Mouse (Mus musculus) G1E (cell line): ENCODE data around the gene Cep162. TPM values are rescaled to one million over a fixed set of nuclear protein-coding genes. Genes with fewer than 3 reads are reported as not detected.

ENCODE experiments used
- ATAC-seq: 2 replicates; pipeline ENCODE4 v1.8.0; 2016; ENCODE audit warnings: mild to moderate bottlenecking; ENCODE audit not compliant: insufficient number of reproducible peaks, poor library complexity, low FRiP score, severe bottlenecking; ENCODE audit errors: extremely low read depth
- DNase-seq: peaks from one replicate; pipeline ENCODE4 v3.0.0; 2012; ENCODE audit warnings: low spot score
- H3K27me3 ChIP-seq: 2 replicates; pipeline ENCODE4 v1.6.1; 2012; ENCODE audit warnings: mild to moderate bottlenecking, low read length, inconsistent platforms; ENCODE audit not compliant: insufficient read depth
- H3K36me3 ChIP-seq: replicated peaks from 2 replicates; pipeline ENCODE3; 2012; ENCODE audit warnings: mild to moderate bottlenecking, inconsistent platforms
- H3K4me1 ChIP-seq: 2 replicates; pipeline ENCODE4 v1.6.1; 2012; ENCODE audit warnings: low read depth, low read length, inconsistent platforms, mixed read lengths; ENCODE audit not compliant: insufficient read depth
- H3K4me3 ChIP-seq: 2 replicates; pipeline ENCODE4 v1.5.1; 2012; ENCODE audit warnings: low read depth, mild to moderate bottlenecking, inconsistent platforms, low read length, moderate library complexity, mixed read lengths
- H3K9me3 ChIP-seq: replicated peaks from 2 replicates; pipeline ENCODE4 v1.6.1; 2012; ENCODE audit warnings: inconsistent platforms
- CTCF ChIP-seq: IDR thresholded peaks from 2 replicates; pipeline ENCODE4 v1.5.1; 2012; ENCODE audit warnings: low read depth, low read length, inconsistent platforms, mixed read lengths
- GATA1 ChIP-seq: IDR thresholded peaks from 2 replicates; pipeline ENCODE4 v1.6.1; 2012; ENCODE audit warnings: borderline replicate concordance, low read length, inconsistent platforms, mixed read lengths
- GATA2 ChIP-seq: IDR thresholded peaks from 2 replicates; pipeline ENCODE4 v1.6.1; 2012; ENCODE audit warnings: low read depth, low read length, inconsistent platforms, borderline replicate concordance
- POLR2AphosphoS5 ChIP-seq: IDR thresholded peaks from 2 replicates; pipeline ENCODE4 v1.6.1; 2012; ENCODE audit warnings: low read depth, low read length, inconsistent platforms; ENCODE audit not compliant: insufficient replicate concordance
- TAL1 ChIP-seq: conservative IDR thresholded peaks from 2 replicates; pipeline ENCODE4 v1.6.1; 2012; ENCODE audit warnings: low read depth, low read length, inconsistent platforms, mixed read lengths
- polyA plus RNA-seq: library from polyadenylated mRNA; stranded (reverse); fragments of >175 nt; gene quantifications from 2 replicates; pipeline ENCODE4 v1.2.3, GENCODE M21; 2012
- total RNA-seq, 2 experiments: library from RNA; stranded (forward) in 1 of 2; stranded (reverse) in 1 of 2; fragments of 200-1000 nt in 1 of 2; fragments of >200 nt in 1 of 2; fragmentation: Nextera tagmentation in 1 of 2; gene quantifications; 2 replicates each; pipeline ENCODE4 v1.2.3; 2014 to 2017

Cep162 gene
- total and polyA plus RNA-seq, 3 experiments = 1.4 to 18.8 (median 17.5) TPM

- Histone ChIP-seq H3K27me3 (no peaks in the 10 kb centered on the region), H3K4me1 (no peaks in the 10 kb centered on the region), H3K36me3 (peaks cover 61% of the 10 kb centered on the region), H3K9me3 (no peaks in the 10 kb centered on the region), H3K4me3 (no peak overlapping the region)
- no peak for TF ChIP-seq GATA2
- TF ChIP-seq CTCF = no peak
- TF ChIP-seq POLR2AphosphoS5 = no peak
- TF ChIP-seq TAL1 = no peak
- TF ChIP-seq GATA1 = no peak
- DNase-seq = no peak
- ATAC-seq = no peak
Observed at GRCm38 (mm10) chr9:87198036-87198435, 57.3 kb downstream of the Cep162 start.

- TF ChIP-seq POLR2AphosphoS5 = no peak
- TF ChIP-seq CTCF = no peak
- no peak for TF ChIP-seq TAL1
- TF ChIP-seq GATA2 = no peak
- H3K4me1 ChIP-seq = no peaks in the 10 kb centered on the region
- DNase-seq = no peak
- no peak for ATAC-seq
- H3K27me3 ChIP-seq = no peaks in the 10 kb centered on the region
- no peak overlapping the region for H3K4me3 ChIP-seq
- peaks cover 4% of the 10 kb centered on the region for H3K9me3 ChIP-seq
- peaks cover 62% of the 10 kb centered on the region for H3K36me3 ChIP-seq
Observed at GRCm38 (mm10) chr9:87197277-87197676, 58.1 kb downstream of the Cep162 start.

- ATAC-seq = no peak
- H3K4me3 ChIP-seq = no peak overlapping the region
- peaks cover 23% of the 10 kb centered on the region for H3K9me3 ChIP-seq
- no peaks in the 10 kb centered on the region for H3K27me3 ChIP-seq
- no peak for DNase-seq
- no peaks in the 10 kb centered on the region for H3K4me1 ChIP-seq
- TF ChIP-seq GATA1 (no peak), CTCF (no peak), POLR2AphosphoS5 (no peak), GATA2 (no peak), TAL1 (no peak)
- peaks cover 55% of the 10 kb centered on the region for H3K36me3 ChIP-seq
Observed at GRCm38 (mm10) chr9:87193721-87194120, 61.6 kb downstream of the Cep162 start.

GRCm38 (mm10) chr9:87187336-87187735, 68.0 kb downstream of the Cep162 start:
- H3K9me3 ChIP-seq = peaks cover 19% of the 10 kb centered on the region
- peaks cover 18% of the 10 kb centered on the region for H3K36me3 ChIP-seq
- no peak for TF ChIP-seq CTCF
- no peak for TF ChIP-seq TAL1
- no peak for TF ChIP-seq GATA2
- TF ChIP-seq POLR2AphosphoS5 = no peak
- no peak for TF ChIP-seq GATA1
- no peak for DNase-seq
- H3K27me3 ChIP-seq = no peaks in the 10 kb centered on the region
- ATAC-seq = no peak
- H3K4me1 ChIP-seq = no peaks in the 10 kb centered on the region
- H3K4me3 ChIP-seq = no peak overlapping the region

GRCm38 (mm10) chr9:87182231-87182630, 73.1 kb downstream of the Cep162 start:
- Histone ChIP-seq H3K4me1 (no peaks in the 10 kb centered on the region), H3K27me3 (no peaks in the 10 kb centered on the region), H3K36me3 (no peaks in the 10 kb centered on the region), H3K4me3 (no peak overlapping the region), H3K9me3 (no peaks in the 10 kb centered on the region)
- DNase-seq (no peak), ATAC-seq (no peak)
- TF ChIP-seq GATA1 (no peak), TAL1 (no peak), CTCF (no peak), POLR2AphosphoS5 (no peak), GATA2 (no peak)

GRCm38 (mm10) chr9:87178534-87178933, 76.8 kb downstream of the Cep162 start:
- ATAC-seq (no peak), DNase-seq (no peak)
- Histone ChIP-seq H3K4me3 (no peak overlapping the region), H3K27me3 (no peaks in the 10 kb centered on the region), H3K9me3 (no peaks in the 10 kb centered on the region), H3K4me1 (no peaks in the 10 kb centered on the region), H3K36me3 (no peaks in the 10 kb centered on the region)
- no peak for TF ChIP-seq TAL1
- TF ChIP-seq POLR2AphosphoS5 = no peak
- TF ChIP-seq GATA1 = no peak
- TF ChIP-seq GATA2 = no peak
- TF ChIP-seq CTCF = no peak

GRCm38 (mm10) chr9:87171517-87171916, 83.8 kb downstream of the Cep162 start:
- no peaks in the 10 kb centered on the region for H3K9me3 ChIP-seq
- H3K27me3 ChIP-seq = peaks cover 2% of the 10 kb centered on the region; the same call in 1 of the 2 replicates
- H3K36me3 ChIP-seq = no peaks in the 10 kb centered on the region
- ATAC-seq (no peak), DNase-seq (no peak)
- TF ChIP-seq GATA1 = no peak
- no peak for TF ChIP-seq GATA2
- no peak for TF ChIP-seq CTCF
- TF ChIP-seq POLR2AphosphoS5 = no peak
- TF ChIP-seq TAL1 = no peak
- H3K4me3 ChIP-seq = no peak overlapping the region
- H3K4me1 ChIP-seq = no peaks in the 10 kb centered on the region

GRCm38 (mm10) chr9:87170891-87171290, 84.4 kb downstream of the Cep162 start:
- no peaks in the 10 kb centered on the region for H3K36me3 ChIP-seq
- DNase-seq (no peak), ATAC-seq (no peak)
- TF ChIP-seq GATA2 = no peak
- no peak for TF ChIP-seq POLR2AphosphoS5
- TF ChIP-seq CTCF = no peak
- no peak for TF ChIP-seq GATA1
- no peak for TF ChIP-seq TAL1
- no peak overlapping the region for H3K4me3 ChIP-seq
- H3K9me3 ChIP-seq = no peaks in the 10 kb centered on the region
- peaks cover 2% of the 10 kb centered on the region; the same call in 1 of the 2 replicates for H3K27me3 ChIP-seq
- no peaks in the 10 kb centered on the region for H3K4me1 ChIP-seq
